Mouse (Mus musculus) layer of hippocampus, adult 9-11 months (tissue): ENCODE data around the gene Barhl2.

Experiments used
- DNase-seq: peaks from one replicate; pipeline ENCODE4 v3.0.0; 2022

Barhl2 gene

DNA sequence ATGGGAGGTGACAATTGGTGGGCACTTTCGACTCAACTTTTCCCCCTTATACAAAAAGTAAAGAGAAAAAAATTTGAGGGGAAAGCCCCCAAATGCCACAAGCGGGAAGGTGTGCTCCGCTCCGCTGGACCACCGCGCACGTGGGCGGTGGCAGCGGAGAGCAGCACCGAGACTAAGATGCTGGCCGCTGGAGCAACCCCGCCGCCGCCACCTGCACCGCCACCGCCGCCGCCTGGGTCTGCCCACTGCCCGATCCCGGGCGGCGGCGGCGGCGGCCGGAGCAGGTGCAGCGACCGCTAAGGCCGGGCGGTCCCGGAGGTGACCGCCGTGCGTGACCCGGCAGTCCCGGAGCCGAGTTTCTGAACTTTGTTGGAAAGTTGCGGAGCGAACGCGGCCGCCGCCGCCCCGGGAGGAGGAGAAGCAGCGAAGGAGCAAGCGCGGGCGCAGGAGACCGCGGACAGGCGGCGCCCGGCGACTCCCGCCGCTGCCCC, at the start of gene Barhl2:
Gene Barhl2, minus strand, starts transcription at position 181 of the 491 bp plus-strand sequence.
- DNase-seq: no peak

DNA sequence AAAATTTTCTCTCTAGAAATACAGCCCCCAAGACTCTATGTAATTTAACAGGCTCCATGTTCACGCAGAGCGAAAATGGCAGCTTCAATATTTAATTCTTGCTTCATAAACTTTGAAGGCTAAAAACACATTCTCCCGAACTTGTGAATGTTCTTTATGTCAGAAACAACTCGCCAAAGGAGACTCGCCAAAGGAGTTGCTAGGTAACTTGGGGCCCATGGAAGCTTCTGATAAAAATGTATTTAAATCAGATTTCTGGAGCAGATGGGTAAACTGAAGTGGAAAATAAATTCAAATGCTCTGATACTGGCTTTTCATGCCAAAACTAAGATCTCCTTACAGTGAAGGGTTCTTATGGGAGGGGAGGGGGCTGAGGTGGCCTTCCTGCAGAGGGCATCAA, 48.1 kb upstream of the Barhl2 start:
- no peak for DNase-seq

DNA sequence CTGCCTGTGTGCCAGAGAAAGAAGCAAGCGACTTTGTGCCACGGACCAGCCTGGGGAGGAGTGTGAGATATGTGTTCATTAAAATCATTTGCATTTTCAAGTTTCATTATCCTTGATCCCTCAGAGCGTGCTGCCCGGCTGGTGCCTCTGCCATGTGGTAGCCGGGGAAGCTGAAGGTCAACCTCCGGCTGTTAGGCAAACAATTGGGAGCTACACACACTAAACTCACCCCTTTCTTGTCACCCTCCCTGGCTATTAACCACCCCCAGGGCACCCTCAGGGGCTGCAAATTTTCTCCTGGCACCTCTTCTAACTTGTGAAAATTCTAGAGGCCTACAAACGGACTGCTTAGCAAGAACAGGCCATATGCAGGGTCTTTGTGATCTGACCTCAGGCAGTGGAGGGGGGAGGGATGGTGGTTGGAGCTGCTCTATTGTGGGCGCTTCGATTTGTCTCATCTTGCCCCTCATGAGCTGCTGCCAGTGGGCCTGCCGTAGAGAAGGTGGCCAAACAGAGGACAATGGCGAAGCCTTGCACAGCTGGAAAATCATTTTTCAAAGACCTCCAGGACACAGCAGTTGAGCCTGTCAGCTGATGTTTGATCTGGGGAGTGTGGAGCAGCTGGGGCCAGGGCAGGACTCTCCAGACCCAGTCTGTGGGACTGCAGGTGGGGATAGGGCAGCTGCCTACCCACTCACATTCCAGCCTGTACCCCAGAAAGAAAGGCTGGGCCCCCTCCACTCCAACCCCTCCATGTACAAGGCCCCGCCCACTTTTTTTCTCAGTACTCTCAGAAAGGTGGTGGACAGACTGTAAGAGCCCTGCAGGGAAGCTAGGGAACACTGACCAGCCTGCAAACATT, 44.9 kb upstream of the Barhl2 start:
- DNase-seq: no peak

DNA sequence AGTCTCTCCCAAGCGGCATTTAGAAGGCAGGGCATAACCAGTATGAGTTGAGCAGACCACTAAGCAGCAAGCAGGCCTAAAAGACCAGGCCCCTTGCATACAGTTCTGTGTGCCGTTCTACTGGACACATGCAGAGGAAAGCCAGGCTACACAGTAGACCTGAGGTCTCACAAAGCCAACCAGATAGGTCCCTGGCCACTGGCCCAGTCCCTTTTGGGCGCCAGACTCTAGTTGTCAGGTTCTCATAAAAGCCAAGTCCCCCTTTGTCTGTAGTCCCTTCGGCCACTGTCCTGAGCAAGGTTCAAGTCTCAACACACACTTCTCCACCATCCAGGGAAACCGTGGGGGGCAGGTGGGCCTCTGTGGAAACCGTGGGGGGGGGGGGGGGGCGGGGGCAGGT, 44.3 kb upstream of the Barhl2 start:
- no peak for DNase-seq

DNA sequence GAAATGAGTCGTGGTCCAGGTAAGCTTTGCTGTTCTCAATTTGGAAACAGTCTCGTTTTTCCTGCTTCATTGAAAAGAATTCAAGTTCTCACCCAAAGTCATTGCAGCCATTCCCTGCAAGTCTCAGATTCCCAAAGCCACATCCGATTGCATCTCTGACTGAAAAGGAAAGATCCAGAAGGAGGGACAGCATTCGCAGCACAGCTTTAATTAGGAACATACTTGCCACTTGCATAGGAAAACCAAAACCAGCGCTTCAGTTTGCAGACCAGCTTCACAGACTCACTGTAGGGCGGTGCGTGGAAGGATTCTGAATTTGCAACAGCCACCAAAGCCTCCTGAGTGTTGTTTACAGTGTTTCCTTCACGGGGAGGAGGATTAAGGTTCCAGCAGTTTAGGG, 33.8 kb upstream of the Barhl2 start:
- DNase-seq: no peak

DNA sequence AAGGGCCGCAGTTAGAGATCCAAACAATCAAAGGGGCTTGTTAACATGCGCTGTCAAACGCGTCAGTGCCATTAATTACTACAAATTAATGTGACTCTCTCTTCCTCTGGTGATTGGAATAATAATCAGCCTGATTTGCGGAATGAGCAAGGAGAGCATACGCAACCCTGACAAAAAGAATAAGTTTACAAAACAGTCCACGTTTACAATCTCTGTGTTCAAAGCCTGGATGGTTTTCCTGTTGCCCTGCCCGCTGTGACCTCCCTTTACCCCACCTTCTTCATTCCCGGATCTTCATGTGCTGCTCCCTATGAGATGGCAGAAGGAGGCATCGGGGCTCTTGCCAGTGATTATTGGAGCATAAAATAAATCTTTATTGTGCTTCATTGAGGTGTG, 14.1 kb upstream of the Barhl2 start:
- no peak for DNase-seq

DNA sequence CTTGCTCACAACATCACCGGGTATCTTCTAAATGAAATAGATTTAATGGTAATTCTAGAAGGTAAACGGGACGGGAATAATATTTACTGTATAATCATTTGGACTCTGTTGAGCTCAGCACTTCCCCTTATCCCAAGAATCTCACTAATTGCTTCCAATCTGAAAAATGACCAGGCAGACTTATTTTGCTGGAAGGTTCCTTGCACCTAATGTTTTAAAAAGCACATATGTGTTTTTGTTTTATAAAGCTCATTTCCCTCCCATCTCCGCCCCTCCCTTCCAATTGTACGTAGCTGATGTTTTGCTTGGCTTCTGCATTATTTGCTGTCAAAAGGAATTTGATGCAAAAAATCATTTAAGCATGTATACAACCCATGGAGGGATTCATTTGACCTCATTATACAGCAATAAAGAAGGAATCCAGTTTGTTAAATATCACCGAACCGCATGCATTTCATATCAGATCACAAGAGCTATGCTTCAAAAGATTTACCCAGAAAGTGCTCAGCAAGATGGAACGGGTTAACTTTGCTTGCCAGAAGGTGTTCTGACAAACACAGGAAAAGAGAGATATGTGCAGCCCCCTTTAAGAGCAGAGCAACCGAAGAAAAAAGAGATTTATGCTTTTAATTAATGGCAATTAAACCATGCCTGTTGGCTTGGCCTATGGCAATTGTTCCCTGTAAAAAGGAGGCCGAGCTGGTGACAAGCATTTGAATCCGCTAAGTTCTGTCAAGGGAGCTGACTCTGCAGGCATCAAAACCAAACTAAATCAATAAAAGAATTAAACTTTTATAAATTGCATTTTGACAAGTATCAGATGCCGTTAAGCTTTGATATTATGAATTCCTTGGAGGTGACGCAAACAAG, 13.5 kb upstream of the Barhl2 start:
- no peak for DNase-seq

DNA sequence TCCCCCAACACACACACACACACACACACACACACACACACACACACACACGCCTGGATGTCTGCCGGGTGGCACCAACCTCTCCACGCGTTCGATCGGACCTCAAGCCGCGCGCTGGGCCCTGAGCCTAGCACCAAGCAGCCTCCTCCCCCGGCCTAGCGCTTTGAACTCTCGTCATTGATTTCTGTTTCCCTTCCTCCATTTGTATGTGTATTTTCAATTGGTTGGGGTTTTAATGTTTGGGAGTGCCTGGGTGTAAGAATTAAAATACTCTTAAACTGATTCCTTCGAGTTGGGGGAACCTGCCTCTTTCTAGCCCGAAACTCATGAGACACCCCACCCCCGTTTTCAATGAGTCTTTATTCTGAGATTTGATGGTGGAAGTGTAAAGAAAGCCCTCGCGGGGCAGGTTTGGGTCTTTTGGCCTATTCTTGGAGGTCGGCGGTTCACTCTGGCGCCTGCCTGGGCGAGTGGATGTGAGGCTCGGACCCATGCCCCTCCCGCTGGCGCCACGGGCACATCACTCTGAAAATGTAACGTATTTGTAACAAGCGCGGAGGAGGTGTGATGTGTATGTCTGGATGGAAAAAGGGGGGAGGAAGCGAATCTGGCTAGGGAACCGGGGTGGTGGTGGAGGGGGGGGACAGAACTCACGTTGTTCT, 7.3 kb upstream of the Barhl2 start:
- DNase-seq: no peak

DNA sequence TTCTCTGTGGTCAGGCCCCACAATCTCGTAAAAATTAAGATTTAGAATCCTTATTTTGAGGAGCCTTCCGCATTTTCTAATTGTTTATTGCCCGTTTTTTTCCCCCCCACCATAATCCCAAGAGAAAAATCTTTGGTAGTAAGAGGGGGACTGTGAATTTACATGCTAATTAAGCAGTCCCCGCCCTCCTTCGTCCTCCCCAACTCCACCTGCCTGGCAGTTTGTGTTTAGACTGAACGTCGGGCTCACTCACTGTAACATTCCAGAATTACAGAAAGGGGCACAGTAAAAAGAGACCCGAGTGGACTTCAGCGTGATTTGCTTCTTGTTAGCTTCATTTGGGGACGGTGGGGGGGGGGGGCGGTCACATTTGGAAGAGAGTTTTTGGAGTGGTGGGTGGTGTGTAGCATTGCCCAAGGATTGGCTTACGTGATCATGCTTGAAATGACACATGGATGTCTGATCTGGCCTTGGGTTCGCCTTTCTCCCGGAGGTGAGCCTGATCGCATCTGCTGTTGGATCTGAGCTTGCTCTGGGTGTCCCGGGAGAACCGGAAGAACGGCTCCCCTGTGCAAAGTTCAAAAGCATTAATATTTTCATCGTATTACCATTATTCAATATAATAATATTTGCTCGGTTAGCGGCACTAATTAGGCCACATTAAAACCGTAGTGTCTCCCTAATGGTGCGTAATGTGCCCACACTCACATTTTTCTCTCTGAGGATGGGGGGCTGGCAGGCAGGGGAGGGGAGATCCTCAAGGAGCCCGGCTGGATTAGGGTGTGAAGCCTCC, 6.6 kb upstream of the Barhl2 start:
- DNase-seq: no peak

DNA sequence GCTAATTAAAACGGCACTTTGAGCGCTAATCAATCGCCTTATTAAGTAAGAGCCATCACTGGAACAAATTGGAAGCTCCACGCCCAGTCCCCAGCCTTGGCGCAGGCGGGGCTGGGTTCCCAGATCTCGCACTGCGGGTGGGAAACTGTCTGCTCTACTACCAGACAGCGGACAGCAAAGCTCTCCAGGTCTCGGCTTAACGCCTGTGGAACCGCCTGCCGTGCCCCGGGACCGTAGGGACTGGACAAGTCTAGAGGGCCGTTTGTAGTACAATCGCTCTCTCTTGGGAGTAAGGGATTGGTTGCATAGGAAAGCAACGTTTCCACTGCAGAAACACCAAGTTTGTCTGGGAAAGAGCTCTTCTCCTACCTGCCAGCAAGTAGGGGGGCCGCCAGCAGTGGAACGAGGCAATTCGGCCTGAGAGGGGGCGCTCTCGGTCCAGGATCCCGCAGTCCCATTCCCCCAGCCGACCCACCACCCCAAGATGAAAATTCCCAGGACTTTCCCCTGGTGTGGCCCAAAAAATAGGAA, 5.8 kb upstream of the Barhl2 start:
- no peak for DNase-seq

DNA sequence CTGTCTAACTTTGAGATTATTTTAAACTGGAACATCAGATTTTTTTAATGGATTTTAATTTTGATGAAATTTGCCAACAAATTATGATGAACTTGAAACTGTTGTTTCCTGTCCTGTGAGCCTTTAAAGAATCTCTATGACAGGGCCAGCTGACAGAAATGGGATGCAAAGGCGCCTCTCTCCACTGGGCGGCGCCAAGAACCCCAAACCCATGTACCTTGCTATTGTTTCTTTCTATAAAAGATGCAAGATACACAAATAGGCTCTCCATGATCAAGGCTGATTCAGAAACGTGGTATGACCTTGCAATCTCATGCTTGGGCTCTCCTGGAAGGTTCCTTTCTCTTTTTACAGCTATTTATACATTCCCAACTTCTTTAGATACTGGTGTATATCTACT, 3.9 kb upstream of the Barhl2 start:
- DNase-seq: no peak

DNA sequence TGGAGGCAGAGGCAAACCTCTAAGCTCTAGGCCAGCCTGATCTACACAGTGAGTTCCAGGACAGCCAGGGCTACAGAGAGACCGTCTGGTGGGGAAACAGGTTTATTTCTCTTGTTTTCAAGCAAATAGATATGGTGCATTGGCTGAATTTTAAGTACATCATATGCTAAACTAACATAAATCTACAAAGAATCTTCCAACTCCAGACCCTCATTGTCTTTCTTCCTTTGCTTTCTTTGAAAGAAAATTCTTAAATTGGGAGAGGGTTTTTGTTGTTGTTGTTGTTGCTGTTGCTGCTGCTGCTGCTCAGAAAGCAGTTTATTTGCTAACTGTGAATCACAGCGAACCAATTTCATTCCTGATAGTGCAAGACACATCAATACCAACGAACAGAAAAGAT, 3.5 kb upstream of the Barhl2 start:
- DNase-seq: no peak

DNA sequence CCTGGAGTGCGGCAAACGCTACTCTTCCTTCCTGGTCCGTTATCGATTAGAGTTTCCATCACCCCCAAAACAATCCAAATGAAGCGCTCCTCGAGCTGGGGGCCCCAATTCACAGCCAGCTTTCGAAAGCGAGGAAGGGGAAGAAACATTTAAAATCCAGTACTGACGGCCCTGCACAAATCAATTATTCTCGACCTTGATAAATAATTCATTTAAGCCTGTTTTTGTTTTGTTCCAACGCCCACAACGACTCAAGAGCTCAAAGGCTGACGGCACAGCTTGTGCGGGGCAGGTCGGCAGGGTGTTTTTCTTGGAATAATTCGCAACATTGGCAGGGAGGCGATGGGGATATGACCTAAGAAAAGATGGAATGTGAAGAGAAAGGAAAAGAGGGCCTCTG, 2.6 kb upstream of the Barhl2 start:
- DNase-seq: no peak

DNA sequence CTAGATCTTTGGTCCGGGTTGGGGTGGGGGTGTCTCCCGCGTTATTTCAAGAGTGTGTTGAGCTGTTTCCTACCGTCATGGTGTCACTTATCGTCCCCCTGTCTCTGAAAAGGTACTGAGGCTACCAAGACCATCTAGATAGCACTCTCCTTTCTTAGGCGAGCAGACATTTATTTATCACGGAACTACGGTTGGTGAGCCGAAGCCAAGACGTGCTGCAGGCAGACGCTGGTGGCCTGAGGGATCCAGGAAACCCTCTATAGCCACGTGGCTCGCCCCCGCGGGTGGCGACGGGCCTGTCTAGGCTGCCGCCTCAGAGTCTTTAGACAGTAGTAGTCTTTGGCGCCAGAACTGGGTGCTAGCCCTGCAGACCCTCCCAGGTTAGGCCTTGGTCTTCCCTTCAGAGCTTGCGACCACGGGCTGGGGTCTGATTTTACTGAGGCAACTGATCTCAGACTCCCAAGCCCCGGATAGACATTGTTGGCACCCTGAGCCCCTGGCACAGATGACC, 2.1 kb upstream of the Barhl2 start:
- no peak for DNase-seq

DNA sequence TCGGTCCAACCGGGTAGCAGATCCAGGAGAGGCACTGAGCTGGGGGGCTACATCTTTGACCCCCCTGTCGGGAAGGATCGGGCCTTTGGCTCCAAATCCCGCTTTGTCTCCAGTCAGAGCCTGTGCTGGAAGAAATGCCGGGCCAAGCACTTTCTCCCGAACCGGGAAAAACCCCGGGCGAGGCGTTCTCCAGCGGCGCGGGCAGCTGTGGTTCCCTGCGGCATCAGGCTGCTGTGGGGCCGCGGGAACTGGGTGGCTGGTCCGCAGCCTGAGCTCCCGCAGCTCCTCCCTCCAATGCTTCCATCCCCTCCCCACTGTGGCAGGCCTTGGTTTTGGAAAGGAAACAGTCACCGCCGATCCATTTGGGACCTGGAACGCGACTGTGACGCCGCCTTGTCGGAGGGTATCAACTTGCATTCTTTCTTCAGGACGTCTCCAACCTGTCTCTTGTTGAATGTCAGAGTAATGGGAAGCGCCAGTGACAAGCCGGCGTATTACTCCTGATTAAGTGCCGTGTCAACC, 1.2 kb upstream of the Barhl2 start:
- DNase-seq: no peak

DNA sequence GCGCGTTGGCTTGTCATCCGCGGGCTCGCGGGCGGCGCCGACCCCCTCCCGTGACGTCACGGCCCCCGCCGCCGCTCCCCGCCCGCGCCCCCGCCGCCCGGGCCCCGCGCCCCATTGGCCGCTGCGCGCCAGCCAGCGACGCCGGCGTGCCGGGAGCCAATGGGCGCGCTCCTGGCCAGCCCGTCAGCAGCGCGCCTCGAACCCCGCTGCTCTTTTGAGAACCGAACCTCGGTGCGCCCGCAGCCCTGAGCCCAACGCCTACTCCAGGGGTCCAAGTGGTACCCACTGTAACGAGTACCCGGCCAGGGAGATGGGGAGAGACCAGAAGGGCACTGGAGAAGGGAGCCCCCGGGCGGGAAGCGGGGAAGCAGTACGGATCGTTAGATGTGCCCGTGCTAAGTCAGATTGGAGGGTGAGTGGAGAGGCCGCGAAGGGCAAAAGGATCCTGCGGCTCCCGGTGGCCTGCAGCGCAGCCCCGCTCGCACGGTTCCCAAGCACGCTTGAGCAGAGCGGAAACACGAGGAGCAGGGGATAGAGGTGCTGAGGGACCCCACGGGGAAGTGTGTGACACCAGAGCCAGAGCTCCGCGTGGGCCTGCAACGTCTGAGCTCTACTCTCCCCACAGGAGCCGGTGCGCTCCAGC, 632 bp upstream of the Barhl2 start:
- no peak for DNase-seq

DNA sequence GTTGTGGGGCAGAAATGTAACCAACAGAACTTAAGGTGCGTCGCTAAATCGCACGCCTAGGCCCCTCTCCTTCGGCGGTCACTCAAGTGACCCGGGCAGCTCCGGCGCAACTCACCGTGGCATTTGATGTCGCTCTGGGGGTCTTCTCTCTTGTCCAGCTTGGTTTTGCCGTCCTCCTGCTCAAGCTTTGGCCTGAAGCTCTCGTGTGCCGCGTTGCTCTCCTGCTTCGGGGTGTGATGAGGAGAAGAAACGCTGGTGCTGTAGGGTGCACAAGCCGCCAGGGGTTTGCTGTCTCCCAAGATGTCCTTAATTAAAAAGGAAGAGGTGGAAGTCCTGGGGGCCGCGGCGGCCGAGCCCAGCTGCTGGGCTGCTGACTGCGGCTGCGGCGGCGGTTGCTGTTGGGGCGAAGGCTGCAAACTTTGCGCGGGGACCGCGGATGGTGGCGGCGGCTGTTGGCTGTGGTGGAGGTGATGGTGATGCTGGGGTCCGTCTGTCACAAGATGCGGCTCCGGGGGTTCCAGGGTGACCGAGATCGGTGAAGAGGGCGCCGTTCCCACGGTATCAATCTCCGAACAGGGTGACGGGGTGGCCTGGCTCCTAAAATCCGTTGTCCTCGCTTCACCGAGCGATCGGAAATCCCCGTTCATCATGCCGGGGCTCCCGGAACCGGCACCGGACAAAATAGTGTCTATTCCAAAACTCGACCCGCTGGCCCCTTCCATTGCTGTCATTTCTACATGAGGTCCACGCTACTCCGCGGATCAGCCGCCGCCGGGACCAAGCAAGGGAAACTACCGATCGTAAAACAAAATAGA, 648 bp downstream of the Barhl2 start:
- no peak for DNase-seq

DNA sequence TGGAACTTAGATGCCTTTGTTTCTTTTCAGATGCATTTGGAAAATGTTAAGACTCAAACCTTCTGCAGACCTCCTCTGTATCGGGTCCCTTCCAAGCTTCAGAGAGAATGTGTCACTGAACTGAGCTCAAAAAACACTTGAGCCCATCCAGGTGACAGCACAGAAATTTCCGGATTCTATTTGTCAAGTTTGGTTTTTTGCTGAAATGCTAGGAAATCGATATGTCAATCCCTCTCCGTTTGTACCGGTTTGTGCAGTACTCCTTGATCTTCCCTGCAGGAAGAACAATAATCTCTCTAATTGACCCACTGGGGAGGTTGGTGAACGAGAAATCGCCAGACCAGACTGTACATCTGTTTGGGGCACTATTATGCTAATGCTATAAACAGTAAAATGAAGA, 2.0 kb downstream of the Barhl2 start:
- no peak for DNase-seq

DNA sequence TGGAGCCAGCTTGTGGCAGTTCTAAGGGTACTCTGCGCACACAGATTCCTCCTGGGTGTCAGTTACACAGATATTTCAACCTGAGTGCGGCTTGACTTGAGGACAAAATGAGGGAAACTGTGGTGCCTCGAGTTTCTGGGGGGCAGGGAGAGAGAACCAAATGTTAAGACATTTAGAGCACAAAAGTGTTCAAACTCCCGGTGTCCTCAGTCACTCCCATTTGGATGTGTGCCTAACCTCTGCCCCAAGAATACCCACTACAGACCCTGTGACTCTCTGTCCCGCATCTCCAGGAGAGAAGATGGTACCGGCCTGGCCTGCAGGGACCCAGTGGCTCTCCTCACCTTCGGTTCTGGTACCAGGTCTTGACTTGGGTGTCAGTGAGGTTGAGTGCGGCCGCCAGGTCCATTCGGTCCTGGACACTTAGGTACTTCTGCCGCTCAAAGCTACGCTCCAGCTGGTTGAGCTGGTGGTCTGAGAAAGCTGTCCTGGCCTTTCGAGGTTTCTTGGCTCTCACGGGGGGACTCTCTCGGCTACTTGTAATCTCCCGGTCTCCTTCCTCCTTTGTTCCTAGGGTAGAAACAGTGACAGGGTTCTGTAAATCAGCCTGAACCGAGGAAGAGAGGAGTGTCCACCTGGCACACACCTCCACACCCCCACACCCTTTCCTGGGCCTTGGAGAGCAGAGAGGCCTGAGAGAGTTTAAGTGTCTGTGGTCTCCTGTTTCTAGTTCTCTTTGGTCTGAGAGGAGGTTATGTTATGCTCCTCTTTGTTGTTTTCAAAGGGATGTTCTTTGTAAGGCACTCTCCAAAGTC, 2.7 kb downstream of the Barhl2 start:
- DNase-seq: no peak
